Mouse (Mus musculus) E14TG2a.4 (cell line): ENCODE results near the gene Synpo2.

ENCODE experiments used
- H3K27me3 ChIP-seq: 2 replicates; pipeline ENCODE4 v1.6.1; 2014; ENCODE audit warnings: low read length, control low read depth; ENCODE audit not compliant: insufficient read depth
- H3K36me3 ChIP-seq: 2 replicates; pipeline ENCODE4 v1.6.1; 2014; ENCODE audit warnings: low read length, control low read depth; ENCODE audit not compliant: insufficient read depth
- H3K4me1 ChIP-seq: replicated peaks from 2 replicates; pipeline ENCODE4 v1.6.1; 2014; ENCODE audit warnings: low read depth, low read length, control low read depth
- H3K4me3 ChIP-seq: replicated peaks from 2 replicates; pipeline ENCODE4 v1.5.1; 2014; ENCODE audit warnings: mild to moderate bottlenecking, low read length
- H3K9me3 ChIP-seq: 2 replicates; pipeline ENCODE4 v1.6.1; 2014; ENCODE audit warnings: low read length, control low read depth
- CTCF ChIP-seq: conservative IDR thresholded peaks from 2 replicates; pipeline ENCODE4 v1.5.1; 2014; ENCODE audit warnings: low read length
- NANOG ChIP-seq: IDR thresholded peaks from 2 replicates; pipeline ENCODE4 v1.6.1; 2014; ENCODE audit warnings: borderline replicate concordance, low read length, mixed read lengths
- POU5F1 ChIP-seq: IDR thresholded peaks from 2 replicates; pipeline ENCODE4 v1.6.1; 2014; ENCODE audit warnings: low read length, borderline replicate concordance

The Synpo2 gene

GRCm38 (mm10) chr3:123164183-123164582 is 71.8 kb downstream of the Synpo2 start:
- Histone ChIP-seq H3K27me3 (peaks cover 9% of the 10 kb centered on the region; the same call in 1 of the 2 replicates), H3K36me3 (no peaks in the 10 kb centered on the region), H3K9me3 (no peaks in the 10 kb centered on the region), H3K4me1 (peaks cover 8% of the 10 kb centered on the region), H3K4me3 (no peak overlapping the region)
- no peak for TF ChIP-seq NANOG
- no peak for TF ChIP-seq POU5F1
- TF ChIP-seq CTCF: no peak

GRCm38 (mm10) chr3:123163192-123163523 is 72.8 kb downstream of the Synpo2 start:
- Histone ChIP-seq H3K4me3 (no peak overlapping the region), H3K27me3 (peaks cover 9% of the 10 kb centered on the region; the same call in 1 of the 2 replicates), H3K4me1 (peaks cover 8% of the 10 kb centered on the region), H3K9me3 (no peaks in the 10 kb centered on the region), H3K36me3 (no peaks in the 10 kb centered on the region)
- TF ChIP-seq NANOG (no peak), CTCF (no peak), POU5F1 (no peak)

GRCm38 (mm10) chr3:123162289-123163191 is 73.4 kb downstream of the Synpo2 start:
- TF ChIP-seq POU5F1 (no peak), CTCF (no peak), NANOG (no peak)
- no peaks in the 10 kb centered on the region for H3K36me3 ChIP-seq
- no peak overlapping the region for H3K4me3 ChIP-seq
- H3K4me1 ChIP-seq: peaks cover 8% of the 10 kb centered on the region
- H3K9me3 ChIP-seq: no peaks in the 10 kb centered on the region
- peaks cover 9% of the 10 kb centered on the region; the same call in 1 of the 2 replicates for H3K27me3 ChIP-seq

GRCm38 (mm10) chr3:123160792-123161191 is 75.2 kb downstream of the Synpo2 start:
- Histone ChIP-seq H3K36me3 (no peaks in the 10 kb centered on the region), H3K27me3 (peaks cover 9% of the 10 kb centered on the region; the same call in 1 of the 2 replicates), H3K4me1 (peaks cover 8% of the 10 kb centered on the region), H3K4me3 (no peak overlapping the region), H3K9me3 (no peaks in the 10 kb centered on the region)
- TF ChIP-seq CTCF (peak; percentile 87), NANOG (no peak)

- no peak overlapping the region for H3K4me3 ChIP-seq
- H3K9me3 ChIP-seq: no peaks in the 10 kb centered on the region
- H3K27me3 ChIP-seq: peaks cover 6% of the 10 kb centered on the region; the same call in 1 of the 2 replicates
- H3K36me3 ChIP-seq: no peaks in the 10 kb centered on the region
- H3K4me1 ChIP-seq: peaks cover 8% of the 10 kb centered on the region
- peak; percentile 55 for TF ChIP-seq CTCF
- TF ChIP-seq POU5F1: no peak
- no peak for TF ChIP-seq NANOG
Observed at GRCm38 (mm10) chr3:123159139-123159824, 76.7 kb downstream of the Synpo2 start.

GRCm38 (mm10) chr3:123158579-123158978 is 77.4 kb downstream of the Synpo2 start:
- no peaks in the 10 kb centered on the region for H3K36me3 ChIP-seq
- H3K9me3 ChIP-seq: no peaks in the 10 kb centered on the region
- peaks cover 6% of the 10 kb centered on the region; the same call in 1 of the 2 replicates for H3K27me3 ChIP-seq
- TF ChIP-seq CTCF (peak; percentile 30), POU5F1 (no peak), NANOG (no peak)
- peaks cover 8% of the 10 kb centered on the region for H3K4me1 ChIP-seq
- no peak overlapping the region for H3K4me3 ChIP-seq

GRCm38 (mm10) chr3:123153337-123153736 is 82.6 kb downstream of the Synpo2 start:
- no peaks in the 10 kb centered on the region for H3K36me3 ChIP-seq
- no peaks in the 10 kb centered on the region for H3K9me3 ChIP-seq
- no peak for TF ChIP-seq NANOG
- TF ChIP-seq POU5F1: no peak
- TF ChIP-seq CTCF: no peak
- H3K4me3 ChIP-seq: no peak overlapping the region
- no peaks in the 10 kb centered on the region for H3K27me3 ChIP-seq
- no peaks in the 10 kb centered on the region for H3K4me1 ChIP-seq

GRCm38 (mm10) chr3:123152911-123153310 is 83.0 kb downstream of the Synpo2 start:
- no peak for TF ChIP-seq NANOG
- TF ChIP-seq POU5F1: no peak
- no peak for TF ChIP-seq CTCF
- Histone ChIP-seq H3K4me1 (no peaks in the 10 kb centered on the region), H3K9me3 (no peaks in the 10 kb centered on the region), H3K36me3 (no peaks in the 10 kb centered on the region), H3K4me3 (no peak overlapping the region), H3K27me3 (no peaks in the 10 kb centered on the region)
